Mouse (Mus musculus) frontal cortex, adult 2 months (tissue): ENCODE measurements around the gene Lrp10. TPM values are rescaled to one million over a fixed set of nuclear protein-coding genes. Genes with fewer than 3 reads are reported as not detected.

Source experiments
- DNase-seq, 2 experiments: peaks; one replicate each; pipeline ENCODE4 v3.0.0; 2022; ENCODE audit warnings: low spot score in 1 of 2; ENCODE audit errors: extremely low spot score in 1 of 2
- polyA plus RNA-seq: library from polyadenylated mRNA; depleted of rRNA; stranded (reverse); fragments of >200 nt; gene quantifications from 2 replicates; pipeline ENCODE4 v1.2.3, GENCODE M21; 2012; rRNA removed

Lrp10 gene
- polyA plus RNA-seq, 1 experiment, result 34.4 TPM

DNA sequence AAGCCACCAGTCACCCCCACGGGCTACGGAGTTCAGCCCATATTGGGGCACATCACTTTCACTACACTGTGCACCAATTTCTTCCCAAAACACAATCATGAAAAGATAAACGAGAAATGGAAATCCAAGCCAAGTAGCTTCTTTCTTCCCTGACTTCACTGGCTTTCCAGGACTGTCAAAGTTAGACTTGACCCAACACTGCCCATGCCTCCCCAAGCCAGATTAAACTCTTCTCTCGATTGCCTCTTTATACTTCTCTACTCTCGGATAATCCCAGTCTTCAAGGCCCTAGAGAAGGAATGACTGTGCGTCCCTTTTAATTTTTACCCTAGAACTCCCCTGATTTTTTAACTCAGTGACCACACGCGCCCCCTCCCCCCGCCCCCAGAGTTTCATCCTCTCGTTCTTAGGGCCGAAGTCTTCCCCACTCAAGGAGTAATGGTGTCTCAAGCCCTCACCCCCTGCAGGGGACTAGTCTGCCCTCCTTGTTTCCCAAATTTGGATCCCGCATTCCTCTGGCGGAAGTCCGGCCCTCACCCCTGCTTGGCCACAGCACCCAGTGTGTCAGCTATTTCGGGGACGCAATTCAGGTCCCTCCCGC is 52.9 kb downstream of the Lrp10 start:
- DNase-seq, result no peak

Other genes with a start within 250 kb of the Lrp10 start
- gene Dad1, start 210.0 kb upstream of the Lrp10 start, polyA plus RNA-seq, result 204 and 283 TPM in 2 replicates
- gene Abhd4, start 209.9 kb upstream of the Lrp10 start, polyA plus RNA-seq, result 57.3 and 71.9 TPM in 2 replicates
- gene Olfr49, start 179.2 kb upstream of the Lrp10 start, polyA plus RNA-seq, result not detected in 2 replicates
- gene Oxa1l, start 103.3 kb upstream of the Lrp10 start, polyA plus RNA-seq, result 76.2 and 76.8 TPM in 2 replicates
- 2.9 and 3.3 TPM in 2 replicates for gene Slc7a7, start 46.4 kb upstream of the Lrp10 start, polyA plus RNA-seq
- 137 and 147 TPM in 2 replicates for gene Mrpl52, start 37.2 kb upstream of the Lrp10 start, polyA plus RNA-seq
- 17.3 and 22.0 TPM in 2 replicates for gene Mmp14, start 32.5 kb upstream of the Lrp10 start, polyA plus RNA-seq
- gene Rem2, start 12.0 kb downstream of the Lrp10 start, polyA plus RNA-seq, result 5.3 and 7.3 TPM in 2 replicates
- 54.1 and 56.2 TPM in 2 replicates for gene Prmt5, start 53.4 kb downstream of the Lrp10 start, polyA plus RNA-seq
- gene Haus4, start 90.5 kb downstream of the Lrp10 start, polyA plus RNA-seq, result 7.2 and 8.2 TPM in 2 replicates
- gene Ajuba, start 113.4 kb downstream of the Lrp10 start, polyA plus RNA-seq, result 2.3 and 2.8 TPM in 2 replicates
- gene 4931414P19Rik, start 141.9 kb downstream of the Lrp10 start, polyA plus RNA-seq, result 5.8 and 7.6 TPM in 2 replicates
- gene Psmb5, start 153.9 kb downstream of the Lrp10 start, polyA plus RNA-seq, result 177 and 178 TPM in 2 replicates
- gene Psmb11, start 157.3 kb downstream of the Lrp10 start, polyA plus RNA-seq, result 0.46 and 0.54 TPM in 2 replicates
- gene Gm17606, start 176.8 kb downstream of the Lrp10 start, polyA plus RNA-seq, result not detected in 2 replicates
- gene Cdh24, start 177.2 kb downstream of the Lrp10 start, polyA plus RNA-seq, result 15.1 and 18.1 TPM in 2 replicates
- gene 1700123O20Rik, start 222.1 kb downstream of the Lrp10 start, polyA plus RNA-seq, result 36.3 and 36.6 TPM in 2 replicates
- 239 and 246 TPM in 2 replicates for gene Acin1, start 222.8 kb downstream of the Lrp10 start, polyA plus RNA-seq
- 0.08 and 0.20 TPM in 2 replicates for gene Gm29776, start 234.7 kb downstream of the Lrp10 start, polyA plus RNA-seq
- gene Cebpe, start 248.0 kb downstream of the Lrp10 start, polyA plus RNA-seq, result 0.17 TPM in 1 of 2 replicates, not detected in the other